Mouse (Mus musculus) neural tube, embryonic 12.5 days (tissue): ENCODE measurements around the gene Svs1. TPM values are rescaled to one million over a fixed set of nuclear protein-coding genes. Genes with fewer than 3 reads are reported as not detected.

Experiments used
- ATAC-seq: fragments of 200-750 bp; cut with Nextera tagmentation; 2 replicates; pipeline ENCODE4 v1.8.0; 2017; ENCODE audit warnings: low read depth, mild to moderate bottlenecking, moderate TSS enrichment, moderate library complexity; ENCODE audit not compliant: low FRiP score
- H3K27ac ChIP-seq: fragments of 300-500 bp; sonication (generic); 2 replicates; pipeline ENCODE4 v1.5.1; 2016
- H3K27me3 ChIP-seq: fragments of 300-500 bp; sonication (generic); replicated peaks from 2 replicates; pipeline ENCODE4 v1.6.1; 2016; ENCODE audit warnings: mild to moderate bottlenecking
- H3K36me3 ChIP-seq: fragments of 300-500 bp; sonication (generic); 2 replicates; pipeline ENCODE4 v1.6.1; 2016; ENCODE audit warnings: mild to moderate bottlenecking
- H3K4me1 ChIP-seq: fragments of 300-500 bp; sonication (generic); 2 replicates; pipeline ENCODE4 v1.6.1; 2016
- H3K4me2 ChIP-seq: fragments of 300-500 bp; sonication (generic); replicated peaks from 2 replicates; pipeline ENCODE4 v1.6.1; 2016; ENCODE audit warnings: mild to moderate bottlenecking
- H3K4me3 ChIP-seq: fragments of 300-500 bp; sonication (generic); 2 replicates; pipeline ENCODE4 v1.5.1; 2016
- H3K9ac ChIP-seq: fragments of 300-500 bp; sonication (generic); 2 replicates; pipeline ENCODE4 v1.6.1; 2016; ENCODE audit warnings: mild to moderate bottlenecking
- H3K9me3 ChIP-seq: fragments of 300-500 bp; sonication (generic); 2 replicates; pipeline ENCODE4 v1.6.1; 2016; ENCODE audit warnings: mild to moderate bottlenecking
- WGBS: fragments of 180-500 bp; shearing (Covaris S2); methylation state at CpG from one replicate; pipeline ENCODE4 v1.1.7; 2016; 5-methylcytosine and 5-hydroxymethylcytosine counted together
- polyA plus RNA-seq: library from polyadenylated mRNA; unstranded; fragments of >200 nt; fragmentation: Nextera tagmentation; extraction: Ambion mirVana; gene quantifications from 2 replicates; pipeline ENCODE4 v1.2.1, GENCODE M21; 2016

Gene Svs1
- polyA plus RNA-seq, 1 experiment from 2014 or later: not detected

DNA sequence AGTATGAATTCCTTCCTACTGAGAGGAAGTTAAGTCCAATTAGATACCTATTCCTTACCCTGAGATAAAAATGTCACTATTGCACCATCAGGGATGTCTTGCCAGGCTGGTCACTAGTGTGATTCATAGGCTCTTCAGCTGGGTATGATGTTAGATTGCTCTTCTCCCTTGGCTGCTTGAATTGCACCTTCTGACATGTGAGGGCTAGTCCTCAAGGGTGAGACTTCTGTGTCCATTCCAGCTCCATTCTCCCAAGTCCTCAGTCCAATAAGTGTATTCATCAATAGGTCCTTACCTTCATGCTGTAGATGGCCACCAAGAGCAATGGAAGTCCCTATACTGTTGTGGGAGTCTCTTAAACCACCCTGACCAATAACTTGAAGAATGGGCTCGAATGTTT is 7.0 kb upstream of the Svs1 start:
- H3K4me2 ChIP-seq: no peak overlapping the region
- H3K4me3 ChIP-seq: no peak overlapping the region
- no peaks in the 10 kb centered on the region for H3K9me3 ChIP-seq
- WGBS: 63% methylated on average over 1 of the region's 1 CpGs
- ATAC-seq: no peak
- no peak overlapping the region for H3K27ac ChIP-seq
- no peak overlapping the region for H3K9ac ChIP-seq
- H3K4me1 ChIP-seq: no peaks in the 10 kb centered on the region
- H3K27me3 ChIP-seq: no peaks in the 10 kb centered on the region
- no peaks in the 10 kb centered on the region for H3K36me3 ChIP-seq

DNA sequence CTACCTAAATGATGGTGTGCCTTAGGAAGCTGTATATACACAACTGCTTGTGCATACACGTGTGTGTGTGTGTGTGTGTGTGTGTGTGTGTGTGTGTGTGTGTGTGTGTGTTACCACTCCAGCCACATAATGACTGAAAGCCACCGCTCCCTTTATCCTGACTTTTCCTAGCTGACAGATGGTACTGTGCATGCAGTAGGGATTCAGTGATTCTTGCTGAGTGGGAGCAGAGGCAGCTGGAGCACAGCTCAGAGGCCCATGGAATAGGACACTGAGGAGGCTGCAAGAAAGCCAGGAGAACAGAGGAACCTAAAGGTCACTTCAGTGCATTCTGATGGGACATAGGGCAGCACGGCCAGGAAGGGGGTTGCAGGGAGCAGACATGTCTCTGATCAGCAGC is 4.4 kb upstream of the Svs1 start:
- no peaks in the 10 kb centered on the region for H3K36me3 ChIP-seq
- H3K9ac ChIP-seq: no peak overlapping the region
- H3K4me1 ChIP-seq: no peaks in the 10 kb centered on the region
- no peak for ATAC-seq
- H3K4me3 ChIP-seq: no peak overlapping the region
- WGBS: 72% methylated on average over 3 of the region's 3 CpGs
- no peak overlapping the region for H3K4me2 ChIP-seq
- no peak overlapping the region for H3K27ac ChIP-seq
- H3K9me3 ChIP-seq: no peaks in the 10 kb centered on the region
- H3K27me3 ChIP-seq: no peaks in the 10 kb centered on the region

DNA sequence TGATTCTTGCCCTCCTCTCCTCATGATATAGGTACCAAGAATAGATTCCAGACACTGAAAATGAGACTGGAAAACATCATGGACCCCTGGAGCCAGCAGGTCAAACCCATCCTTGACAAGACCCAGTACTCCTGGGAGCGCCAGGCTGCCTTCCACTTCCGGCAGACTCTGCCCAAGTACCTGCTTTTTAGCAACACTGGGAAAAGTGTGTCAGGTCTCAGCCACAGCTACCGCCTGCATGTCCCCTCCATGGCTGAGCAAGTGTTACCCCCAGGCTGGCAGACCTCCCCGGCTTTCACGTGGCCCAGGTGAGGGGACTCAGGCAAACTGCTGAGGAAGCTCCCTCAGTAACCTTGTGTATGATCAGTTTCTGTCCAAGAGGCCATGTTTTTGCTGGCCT is 3.3 kb downstream of the Svs1 start:
- H3K4me2 ChIP-seq: no peak overlapping the region
- 90% methylated on average over 5 of the region's 5 CpGs for WGBS
- no peak overlapping the region for H3K27ac ChIP-seq
- no peaks in the 10 kb centered on the region for H3K36me3 ChIP-seq
- ATAC-seq: no peak
- H3K4me1 ChIP-seq: no peaks in the 10 kb centered on the region
- no peak overlapping the region for H3K9ac ChIP-seq
- H3K4me3 ChIP-seq: no peak overlapping the region
- H3K9me3 ChIP-seq: no peaks in the 10 kb centered on the region
- no peaks in the 10 kb centered on the region for H3K27me3 ChIP-seq

DNA sequence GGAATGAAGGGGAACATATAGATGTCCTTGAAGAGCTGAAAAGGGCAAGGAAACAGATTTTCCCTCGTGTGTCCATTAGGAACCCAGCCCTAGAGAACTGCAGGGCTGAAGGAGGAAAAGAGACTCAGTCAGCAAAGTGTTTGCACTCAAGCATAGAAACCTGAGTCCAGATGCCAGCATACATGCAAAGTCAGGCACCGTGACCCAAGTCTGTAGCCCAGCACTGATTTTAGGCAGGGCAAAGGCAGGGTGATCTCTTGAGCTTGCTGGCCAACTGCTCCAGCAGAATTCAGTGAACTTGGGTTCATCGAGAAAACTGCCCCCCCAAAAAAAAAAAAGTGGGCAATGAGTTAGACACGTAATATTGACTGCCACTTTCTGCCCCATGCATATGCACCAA is 5.3 kb downstream of the Svs1 start:
- ATAC-seq: no peak
- Histone ChIP-seq H3K4me2 (no peak overlapping the region), H3K9me3 (no peaks in the 10 kb centered on the region), H3K4me1 (no peaks in the 10 kb centered on the region), H3K36me3 (no peaks in the 10 kb centered on the region), H3K27ac (no peak overlapping the region), H3K27me3 (no peaks in the 10 kb centered on the region), H3K4me3 (no peak overlapping the region), H3K9ac (no peak overlapping the region)
- 81% methylated on average over 4 of the region's 4 CpGs for WGBS

DNA sequence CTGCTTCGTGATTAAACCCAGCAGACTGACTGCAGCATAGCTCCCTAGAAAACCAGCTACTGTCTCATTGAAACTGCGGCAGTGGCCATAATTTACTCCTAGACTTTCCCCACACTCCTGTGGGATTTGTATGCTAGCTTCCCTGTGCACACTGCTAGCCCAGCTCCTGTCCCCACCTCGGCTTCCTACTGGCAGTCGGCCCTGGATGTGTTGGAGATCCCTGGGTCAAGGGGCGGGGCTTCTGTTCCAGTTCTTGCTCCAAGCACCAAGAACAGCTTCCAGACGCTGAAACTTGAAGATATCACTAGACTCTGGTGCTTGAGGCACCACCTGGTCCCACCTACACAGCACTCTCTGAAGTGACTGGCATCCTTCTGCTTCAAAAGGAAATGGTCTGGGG is 11.5 kb downstream of the Svs1 start:
- H3K9ac ChIP-seq: no peak overlapping the region
- WGBS: 74% methylated on average over 6 of the region's 6 CpGs
- H3K27me3 ChIP-seq: no peaks in the 10 kb centered on the region
- H3K4me3 ChIP-seq: no peak overlapping the region
- H3K27ac ChIP-seq: no peak overlapping the region
- H3K36me3 ChIP-seq: no peaks in the 10 kb centered on the region
- no peak overlapping the region for H3K4me2 ChIP-seq
- no peaks in the 10 kb centered on the region for H3K9me3 ChIP-seq
- H3K4me1 ChIP-seq: no peaks in the 10 kb centered on the region
- no peak for ATAC-seq

DNA sequence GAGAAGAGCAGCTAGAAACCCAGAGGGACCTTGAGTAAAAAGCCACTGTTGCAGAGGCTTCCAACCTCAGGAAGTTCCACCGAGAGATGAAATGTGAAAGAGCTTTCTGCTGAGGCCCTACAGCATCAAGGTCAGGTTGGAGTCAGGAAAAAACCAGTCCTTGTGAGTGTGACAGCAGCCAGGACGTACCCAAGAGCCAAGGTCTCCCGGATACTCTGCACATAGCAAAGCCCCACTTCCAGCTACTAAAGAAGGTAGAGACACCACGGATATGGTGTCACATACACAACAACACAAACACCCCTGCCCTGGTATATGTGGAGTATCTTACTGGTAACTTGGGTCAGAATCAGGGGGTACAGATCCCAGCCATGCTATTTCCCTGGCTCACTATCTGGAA is 12.1 kb downstream of the Svs1 start:
- WGBS: 87% methylated on average over 4 of the region's 4 CpGs
- no peak overlapping the region for H3K9ac ChIP-seq
- no peak overlapping the region for H3K4me2 ChIP-seq
- no peaks in the 10 kb centered on the region for H3K9me3 ChIP-seq
- H3K4me1 ChIP-seq: no peaks in the 10 kb centered on the region
- no peak overlapping the region for H3K4me3 ChIP-seq
- H3K27me3 ChIP-seq: no peaks in the 10 kb centered on the region
- H3K36me3 ChIP-seq: no peaks in the 10 kb centered on the region
- ATAC-seq: no peak
- H3K27ac ChIP-seq: no peak overlapping the region

DNA sequence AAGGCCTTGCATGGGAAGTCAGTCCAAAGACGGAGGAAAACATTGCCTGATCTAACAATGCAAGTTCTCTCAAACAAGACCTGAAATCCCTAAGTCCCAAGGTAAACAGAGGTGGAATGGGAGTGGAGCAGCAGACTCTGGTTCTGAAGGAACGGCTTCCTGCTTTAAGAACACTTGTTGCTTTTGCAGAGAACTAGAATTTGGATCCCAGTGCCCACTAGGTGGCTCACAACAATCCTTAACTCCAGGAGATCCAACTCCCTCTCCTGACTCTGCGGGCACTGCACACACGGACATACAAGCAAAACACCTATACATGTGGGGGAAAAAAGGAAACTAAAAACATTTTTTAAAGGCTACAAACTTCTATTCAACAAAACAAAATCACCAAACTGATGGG is 16.7 kb downstream of the Svs1 start:
- Histone ChIP-seq H3K27ac (no peak overlapping the region), H3K36me3 (no peaks in the 10 kb centered on the region), H3K9me3 (no peaks in the 10 kb centered on the region), H3K9ac (no peak overlapping the region), H3K4me1 (no peaks in the 10 kb centered on the region), H3K4me3 (no peak overlapping the region), H3K27me3 (no peaks in the 10 kb centered on the region), H3K4me2 (no peak overlapping the region)
- 53% methylated on average over 4 of the region's 4 CpGs for WGBS
- ATAC-seq: no peak

DNA sequence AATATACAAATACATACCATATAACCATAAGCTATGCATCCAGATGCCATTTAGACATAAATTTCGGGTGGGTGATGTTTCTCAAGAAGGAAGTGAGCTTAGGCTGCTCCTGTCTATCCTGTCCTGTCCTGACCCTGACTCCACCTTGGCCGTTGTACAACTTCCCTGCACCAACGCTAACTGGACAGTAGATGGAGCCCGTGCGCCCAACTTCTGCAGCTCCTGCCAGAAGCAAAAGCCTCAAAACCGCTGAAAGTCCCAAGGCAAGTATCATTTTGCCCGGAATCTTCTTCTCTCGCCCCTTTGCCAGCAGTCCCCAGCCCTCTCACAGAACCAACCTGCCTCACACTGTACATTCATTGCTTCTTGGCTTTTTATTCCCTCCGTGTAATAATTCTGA is 21.3 kb downstream of the Svs1 start:
- no peaks in the 10 kb centered on the region for H3K4me1 ChIP-seq
- no peaks in the 10 kb centered on the region for H3K36me3 ChIP-seq
- WGBS: 0% methylated on average over 9 of the region's 9 CpGs
- no peak overlapping the region for H3K27ac ChIP-seq
- H3K4me2 ChIP-seq: peak overlapping the region; percentile 54
- no peaks in the 10 kb centered on the region for H3K27me3 ChIP-seq
- no peak overlapping the region for H3K9ac ChIP-seq
- no peaks in the 10 kb centered on the region for H3K9me3 ChIP-seq
- H3K4me3 ChIP-seq: peak overlapping the region; percentile 16; the same call in 1 of the 2 replicates
- ATAC-seq: no peak

DNA sequence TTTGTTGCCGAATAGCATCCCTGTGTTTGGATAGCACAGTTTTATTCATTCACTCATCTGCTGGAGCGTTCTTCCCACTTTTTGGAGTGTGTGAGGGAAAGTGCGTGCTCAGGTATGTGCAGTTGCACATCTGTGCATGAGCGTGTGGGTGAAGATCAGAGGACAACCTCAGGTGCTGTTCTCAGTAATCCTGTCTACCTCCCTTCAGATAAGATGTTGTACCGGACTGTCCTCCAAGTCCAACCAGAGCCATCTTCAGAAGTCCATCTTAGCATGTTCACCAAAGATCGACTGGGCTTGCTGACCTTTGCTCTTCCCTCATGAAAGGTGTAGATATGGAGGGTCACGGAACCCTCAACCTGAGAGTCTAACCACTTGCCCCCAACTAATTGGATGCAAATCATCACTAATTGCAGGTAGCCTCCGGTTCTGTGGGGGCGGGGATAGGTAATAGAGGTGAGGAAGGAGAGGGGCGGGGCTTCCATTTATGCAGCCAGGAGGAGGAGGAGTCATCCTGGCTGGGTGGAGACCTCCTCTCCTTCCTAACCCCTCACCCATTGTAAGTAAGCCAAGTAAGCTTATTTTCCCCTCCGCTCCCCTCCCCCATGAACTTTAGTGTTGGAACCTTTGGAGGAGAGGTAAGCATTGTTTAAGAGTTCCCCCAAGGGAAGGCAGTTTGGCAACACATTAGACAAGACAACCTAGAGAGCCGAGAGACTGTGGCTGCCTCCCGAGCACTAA is 21.9 kb downstream of the Svs1 start:
- WGBS: 25% methylated on average over 13 of the region's 13 CpGs
- Histone ChIP-seq H3K4me3 (peak overlapping the region; percentile 16; the same call in 1 of the 2 replicates), H3K27me3 (no peaks in the 10 kb centered on the region), H3K27ac (no peak overlapping the region), H3K36me3 (no peaks in the 10 kb centered on the region), H3K4me2 (peak overlapping the region; percentile 54), H3K4me1 (no peaks in the 10 kb centered on the region), H3K9ac (no peak overlapping the region), H3K9me3 (no peaks in the 10 kb centered on the region)
- no peak for ATAC-seq

DNA sequence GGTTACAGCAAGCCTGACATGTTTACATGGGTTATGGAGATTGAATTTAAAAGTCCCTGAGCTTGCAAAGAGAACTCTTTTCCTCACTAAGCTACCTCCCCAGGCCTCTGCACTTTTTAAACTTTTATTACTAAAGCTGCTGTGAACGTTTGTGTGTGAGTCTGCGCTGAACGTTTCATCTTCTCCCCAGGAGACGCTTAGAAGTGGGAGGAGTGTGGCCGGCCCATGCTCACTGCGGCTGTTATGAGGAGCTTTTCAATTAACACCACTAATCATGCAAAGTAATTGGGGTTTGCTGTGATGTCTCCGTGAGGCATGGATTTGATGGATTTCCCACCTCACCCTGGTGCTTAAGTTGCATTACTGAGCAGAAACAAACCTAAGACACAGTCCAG is 22.5 kb downstream of the Svs1 start:
- no peaks in the 10 kb centered on the region for H3K36me3 ChIP-seq
- H3K27ac ChIP-seq: no peak overlapping the region
- H3K4me1 ChIP-seq: no peaks in the 10 kb centered on the region
- no peak overlapping the region for H3K4me3 ChIP-seq
- H3K9ac ChIP-seq: no peak overlapping the region
- H3K27me3 ChIP-seq: no peaks in the 10 kb centered on the region
- ATAC-seq: no peak
- H3K9me3 ChIP-seq: no peaks in the 10 kb centered on the region
- peak overlapping the region; percentile 54 for H3K4me2 ChIP-seq
- 24% methylated on average over 7 of the region's 7 CpGs for WGBS

DNA sequence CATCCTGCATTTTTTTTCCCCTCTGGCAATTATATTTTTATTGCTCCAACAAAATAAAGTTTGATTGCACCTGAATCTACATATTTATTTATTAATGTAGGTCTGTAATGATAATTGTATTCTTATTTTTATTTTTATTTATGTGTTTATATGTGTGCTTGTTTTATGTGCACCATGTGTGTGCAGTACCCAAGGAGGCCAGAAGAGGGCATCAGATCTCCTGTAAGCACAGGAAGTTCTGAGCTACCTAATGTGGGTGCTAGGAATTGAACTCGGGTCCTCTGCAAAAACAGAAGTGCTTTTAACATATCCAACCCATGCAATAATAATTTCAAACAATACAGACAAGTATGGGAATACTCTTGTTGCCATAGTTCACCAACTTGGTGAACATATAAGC is 23.0 kb downstream of the Svs1 start:
- WGBS: 82% methylated on average over 1 of the region's 1 CpGs
- Histone ChIP-seq H3K4me2 (no peak overlapping the region), H3K36me3 (no peaks in the 10 kb centered on the region)

DNA sequence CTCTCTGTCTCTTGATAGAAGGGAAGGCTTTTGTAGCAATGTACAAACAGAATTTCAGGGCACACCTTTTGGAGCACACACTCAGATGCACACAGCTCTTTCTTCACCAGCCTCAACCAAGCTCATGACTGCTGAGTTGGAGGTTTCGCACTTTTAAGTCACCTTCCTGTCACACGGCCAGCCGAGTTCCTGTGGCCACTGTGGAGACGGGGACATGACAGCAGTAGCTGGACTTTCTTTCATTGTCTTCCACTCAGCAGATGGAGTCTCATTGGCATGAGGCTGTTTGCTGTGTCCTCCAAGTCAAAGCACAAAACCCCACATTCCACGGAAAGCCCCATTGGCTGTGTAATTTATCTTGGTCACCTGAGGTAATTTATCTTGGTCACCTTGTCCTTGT is 24.5 kb downstream of the Svs1 start:
- Histone ChIP-seq H3K27ac (no peak overlapping the region), H3K4me3 (no peak overlapping the region), H3K36me3 (no peaks in the 10 kb centered on the region), H3K4me2 (no peak overlapping the region), H3K4me1 (no peaks in the 10 kb centered on the region), H3K9ac (no peak overlapping the region), H3K9me3 (no peaks in the 10 kb centered on the region), H3K27me3 (no peaks in the 10 kb centered on the region)
- WGBS: 85% methylated on average over 5 of the region's 5 CpGs
- ATAC-seq: no peak

More for the DNA sequence above, 23.0 kb downstream of the Svs1 start:
- Histone ChIP-seq H3K27ac (no peak overlapping the region), H3K9ac (no peak overlapping the region), H3K4me3 (no peak overlapping the region), H3K9me3 (no peaks in the 10 kb centered on the region), H3K27me3 (no peaks in the 10 kb centered on the region), H3K4me1 (no peaks in the 10 kb centered on the region)
- ATAC-seq: no peak

DNA sequence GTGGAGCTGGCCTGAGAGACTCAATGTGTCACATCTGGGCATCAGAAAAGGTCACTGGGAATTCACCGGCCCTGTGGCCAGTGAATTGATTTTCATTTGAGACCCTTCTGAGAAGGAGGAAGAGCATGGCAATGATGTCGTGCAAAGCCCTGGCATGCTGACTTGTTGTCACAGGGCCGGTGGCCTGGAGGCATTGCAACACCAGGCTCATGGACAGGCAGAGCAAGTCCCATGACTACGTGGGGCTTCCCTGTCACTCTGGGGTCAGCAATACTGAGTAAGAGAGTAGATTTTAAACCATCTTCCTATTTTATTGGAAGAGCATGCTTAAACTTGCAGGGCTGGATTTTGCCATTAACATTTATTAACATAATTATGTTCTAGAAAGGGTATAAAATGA is 26.4 kb downstream of the Svs1 start:
- no peaks in the 10 kb centered on the region for H3K27me3 ChIP-seq

More for the DNA sequence above, 26.4 kb downstream of the Svs1 start:
- H3K4me3 ChIP-seq: no peak overlapping the region
- WGBS: 87% methylated on average over 4 of the region's 4 CpGs
- H3K27ac ChIP-seq: no peak overlapping the region
- no peaks in the 10 kb centered on the region for H3K4me1 ChIP-seq
- H3K9ac ChIP-seq: no peak overlapping the region
- no peak overlapping the region for H3K4me2 ChIP-seq
- H3K9me3 ChIP-seq: no peaks in the 10 kb centered on the region
- no peak for ATAC-seq
- H3K36me3 ChIP-seq: no peaks in the 10 kb centered on the region
